Mouse (Mus musculus) heart, postnatal 14 days (tissue): ENCODE measurements at regions not wholly inside any gene's neighbourhood (a gene's known extent, or its start where the extent isn't known, plus 50 kb on each side); places are given as distances from the start of the nearest gene placed in this dataset.

Source experiments
- DNase-seq, 2 experiments: peaks; one replicate each; pipeline ENCODE4 v3.0.0; 2021 to 2022
- intact Hi-C: fragments of 180-260 bp; cut with DNase I; formaldehyde crosslinking; loops from one replicate; pipeline ENCODE4 v1.15.1; 2025
- microRNA-seq, 2 experiments: library from miRNA; unstranded; fragments of <30 nt; microRNA quantifications; one replicate each; pipeline ENCODE4 v1.2.0; 2021 to 2022

DNA sequence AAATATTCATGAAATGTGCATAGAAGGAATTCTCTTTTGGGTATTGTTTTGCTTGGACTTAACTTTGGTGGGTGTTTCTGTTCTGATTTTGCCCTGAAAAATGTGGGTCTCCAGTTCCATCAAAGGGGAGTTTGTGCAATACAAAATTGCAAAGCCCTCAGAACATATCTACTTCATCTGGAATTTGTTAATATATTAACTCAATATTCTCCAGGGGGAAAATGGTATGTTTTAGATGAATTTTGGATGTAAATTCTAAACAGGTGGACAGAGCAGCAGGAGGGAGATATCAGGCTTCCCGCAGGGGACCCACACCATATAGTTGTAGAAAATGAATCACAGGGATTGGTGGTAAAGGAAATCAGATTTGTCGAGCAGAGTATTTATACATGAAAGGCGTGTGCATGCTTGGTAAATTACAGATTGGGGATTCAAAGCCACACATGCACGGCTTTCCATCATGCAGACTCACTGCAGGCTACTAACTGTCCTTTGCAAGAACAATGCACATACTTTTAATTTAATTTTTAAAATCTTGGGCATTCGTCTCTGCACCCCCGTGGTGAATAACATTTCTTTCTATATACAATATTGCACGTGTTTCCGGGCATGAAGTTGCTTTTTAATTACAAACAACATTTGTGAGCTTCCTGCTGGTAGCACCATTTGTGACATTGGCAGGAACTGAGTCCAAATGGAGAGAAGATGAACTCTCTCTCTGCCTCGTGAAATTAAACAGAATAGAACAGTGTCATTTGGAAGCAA, 104.8 kb upstream of the Adgrl4 start:
- intact Hi-C loops = loop anchor here (5.0 kb wide), 2 partner anchors 89 to 104 kb away; partner anchors contain the start of gene Adgrl4
- no peak for DNase-seq

DNA sequence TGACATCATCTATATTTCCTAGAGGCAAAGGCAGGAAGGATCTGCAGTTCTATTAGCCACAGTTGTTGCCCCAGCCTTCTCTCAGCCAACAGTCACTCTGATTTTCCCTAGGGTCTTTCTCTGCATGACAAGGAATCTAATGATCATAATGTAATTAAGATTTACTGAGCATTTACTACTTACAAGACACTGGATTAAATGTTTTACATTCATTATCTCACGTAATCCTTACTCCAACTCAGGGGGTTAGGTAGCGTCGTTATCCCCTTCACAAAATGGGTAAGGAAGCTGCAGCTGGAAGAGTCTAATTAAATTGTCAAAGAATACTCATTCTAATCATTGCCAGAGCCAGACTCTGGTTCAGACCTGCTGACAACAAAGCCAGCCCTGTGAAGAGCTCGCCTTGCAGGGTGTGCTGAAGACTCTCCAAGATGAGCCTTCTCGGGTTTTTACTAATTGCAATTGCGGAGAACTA, 103.8 kb upstream of the Adgrl4 start:
- intact Hi-C loops = loop anchor here (5.0 kb wide), 2 partner anchors 88 to 103 kb away; partner anchors contain the start of gene Adgrl4
- DNase-seq = no peak

DNA sequence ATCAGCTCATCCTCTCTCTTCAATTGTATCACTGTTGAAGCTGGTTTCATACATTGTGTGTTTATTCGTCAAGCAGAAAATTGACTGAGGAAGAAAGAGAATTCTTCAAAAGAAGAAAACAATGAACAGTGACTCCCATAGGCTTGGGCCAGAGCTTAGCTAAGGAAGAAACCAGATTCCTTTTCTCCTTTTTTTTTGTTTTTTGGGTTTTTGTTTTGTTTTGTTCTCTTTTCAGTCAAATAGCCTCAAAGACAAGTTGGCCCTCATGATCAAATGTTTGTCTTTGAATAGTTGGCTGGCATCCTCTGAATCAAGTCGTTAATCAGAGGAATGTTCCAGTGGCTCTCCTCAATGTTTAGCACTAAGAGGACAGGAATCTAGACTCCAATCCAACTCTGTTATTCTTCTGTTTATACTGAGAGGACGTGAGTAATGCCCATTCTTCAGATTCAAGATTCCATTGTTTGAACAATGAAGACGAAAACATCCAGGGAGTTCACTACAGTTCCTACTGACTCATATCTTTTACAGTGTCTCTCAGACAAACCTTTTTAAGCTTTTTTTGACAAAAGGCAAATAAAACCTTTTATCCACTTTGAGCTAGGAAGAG, 86.1 kb upstream of the Adgrl4 start:
- DNase-seq = no peak
- intact Hi-C loops = no loop called here

DNA sequence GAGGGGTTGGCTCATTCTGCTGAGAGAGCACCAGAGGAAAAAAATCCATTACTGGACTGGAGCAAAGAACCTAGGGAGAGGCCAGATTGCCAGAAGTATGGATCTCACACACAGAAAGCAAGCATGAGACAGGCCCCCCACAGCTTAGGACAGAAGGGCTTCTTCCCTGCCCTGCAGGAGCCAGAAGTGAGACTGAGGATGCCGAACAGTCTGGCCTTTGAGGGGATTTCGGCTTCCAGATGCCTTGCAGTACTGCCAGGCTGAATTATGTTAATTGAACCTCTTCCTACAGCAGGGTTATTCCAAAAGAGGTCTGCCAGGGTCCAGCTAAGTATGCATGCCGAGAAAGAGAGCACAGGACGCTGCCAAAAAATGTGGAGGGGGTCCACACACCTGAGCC, 71.4 kb upstream of the Adgrl4 start:
- DNase-seq = no peak
- intact Hi-C loops = no loop called here

DNA sequence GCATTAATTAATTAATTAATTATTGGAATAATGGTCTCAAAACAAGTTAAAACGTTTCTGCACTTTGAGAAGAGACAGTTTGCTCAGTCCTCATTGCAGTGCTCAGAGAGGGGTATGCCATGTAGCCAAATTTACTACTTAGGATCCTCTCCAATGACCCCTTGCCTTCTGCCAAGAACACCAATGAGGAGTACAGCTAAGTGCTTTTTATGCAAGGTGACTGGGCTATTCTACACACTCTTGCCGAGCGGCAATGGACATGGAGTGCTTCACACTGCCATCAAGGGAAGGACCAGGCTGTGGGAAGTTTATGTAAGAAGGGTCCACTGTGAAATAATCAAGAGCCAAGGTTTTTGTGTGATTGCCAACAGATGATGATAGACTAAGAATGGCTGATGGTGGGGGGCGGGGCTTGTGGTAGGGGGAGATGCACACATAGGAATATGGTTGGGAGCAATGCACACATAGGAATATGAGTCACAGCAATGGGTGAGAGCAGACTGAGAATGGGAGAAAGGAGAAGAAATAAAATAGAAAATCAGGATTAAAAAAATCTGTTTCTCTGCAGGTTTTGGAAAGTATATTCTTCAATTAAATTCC, 70.9 kb upstream of the Adgrl4 start:
- no peak for DNase-seq
- intact Hi-C loops = no loop called here

DNA sequence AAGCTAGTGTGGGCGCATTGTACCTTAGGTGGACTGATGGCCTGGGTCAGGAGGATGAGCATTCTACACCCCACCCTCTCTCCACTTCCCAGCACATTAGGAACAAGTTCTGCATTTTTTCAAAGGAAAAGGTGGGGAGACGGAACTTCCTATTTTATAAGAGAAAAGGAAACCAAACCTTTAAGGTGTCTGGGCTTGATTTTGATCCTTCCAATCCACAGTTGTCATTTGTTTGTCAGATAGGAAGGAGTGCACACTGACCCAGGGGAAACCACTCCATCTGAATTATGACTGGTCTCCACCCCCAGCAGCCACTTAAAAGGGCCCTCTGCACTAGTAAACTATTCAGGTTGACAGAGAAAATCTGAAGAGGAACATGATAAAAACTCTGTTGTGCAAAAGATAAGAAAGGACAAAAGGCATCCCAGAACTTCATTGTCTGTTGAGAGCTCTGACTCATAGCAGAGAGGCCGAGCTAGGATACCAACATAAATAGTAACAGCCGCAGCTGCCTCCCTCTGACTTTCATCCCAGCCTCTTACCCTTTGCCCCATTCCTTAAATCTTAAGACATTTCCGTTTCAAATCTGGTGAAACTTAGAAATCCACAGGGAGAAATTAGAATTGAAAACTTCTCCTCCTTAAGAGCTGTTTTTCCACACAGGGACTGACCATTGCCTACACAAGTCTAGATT, 54.2 kb upstream of the Adgrl4 start:
- no peak for DNase-seq
- intact Hi-C loops = no loop called here

DNA sequence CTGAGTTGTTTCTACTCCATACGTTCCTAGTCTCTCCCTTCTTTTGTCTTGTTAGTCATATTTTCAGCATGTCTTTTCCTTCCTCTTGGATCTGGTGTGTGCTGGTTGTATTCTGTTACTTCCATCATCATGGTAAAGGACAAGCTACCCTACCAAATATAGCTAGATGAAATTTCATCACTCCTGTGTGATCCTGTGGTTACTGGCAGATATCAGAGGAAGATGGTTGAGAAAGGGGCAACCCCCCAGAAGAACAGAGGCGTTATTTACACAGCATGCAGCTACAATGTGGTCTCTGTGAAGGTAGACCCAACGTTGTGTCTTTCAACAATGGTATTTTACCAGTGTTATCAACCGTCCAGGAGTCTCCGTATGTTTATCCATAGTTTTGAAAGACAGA, 52.8 kb upstream of the Adgrl4 start:
- no peak for DNase-seq
- intact Hi-C loops = no loop called here

DNA sequence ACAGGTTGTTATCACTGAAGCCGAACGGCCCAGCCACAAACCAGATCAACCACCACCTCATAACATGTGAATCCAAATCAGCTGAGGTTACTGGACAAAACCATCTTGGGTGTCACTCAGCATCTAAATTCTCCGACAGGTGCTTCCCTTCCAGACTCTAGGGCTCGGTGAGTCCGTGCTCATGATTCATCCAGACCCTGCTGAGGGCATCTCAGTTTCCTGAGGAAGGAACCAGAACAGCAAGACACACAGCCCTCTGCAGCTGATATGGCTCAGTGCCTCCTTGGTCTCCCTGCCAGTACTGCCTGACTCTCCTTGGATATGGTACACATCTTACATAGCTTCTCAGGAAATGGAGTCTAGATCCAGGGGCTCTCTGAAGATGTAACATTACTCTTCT, 51.6 kb upstream of the Adgrl4 start:
- intact Hi-C loops = no loop called here
- DNase-seq = no peak

Small RNA genes lying in the stretch of these regions (microRNA-seq; reads per million reads assigned to microRNA genes)
- gene Mir3963 = 0 reads per million in 2 experiments
